Mouse (Mus musculus) gastrocnemius, postnatal 10 days (tissue): ENCODE results near the gene Pgf. TPM values are rescaled to one million over a fixed set of nuclear protein-coding genes. Genes with fewer than 3 reads are reported as not detected.
"Not testable (repeated sequence)": the region's sequence is repeated elsewhere in the genome, so short reads cannot be mapped to it uniquely, and the experiment has no call there.

ENCODE experiments used
- DNase-seq: peaks from one replicate; pipeline ENCODE4 v3.0.0; 2021; ENCODE audit warnings: mixed read lengths
- total RNA-seq, 2 experiments: library from RNA; stranded (reverse); gene quantifications; 2 replicates each; pipeline ENCODE4 v1.2.3; 2021

Gene Pgf
- total RNA-seq, 2 experiments from 2014 or later, result 2.4 to 4.0 TPM

DNA sequence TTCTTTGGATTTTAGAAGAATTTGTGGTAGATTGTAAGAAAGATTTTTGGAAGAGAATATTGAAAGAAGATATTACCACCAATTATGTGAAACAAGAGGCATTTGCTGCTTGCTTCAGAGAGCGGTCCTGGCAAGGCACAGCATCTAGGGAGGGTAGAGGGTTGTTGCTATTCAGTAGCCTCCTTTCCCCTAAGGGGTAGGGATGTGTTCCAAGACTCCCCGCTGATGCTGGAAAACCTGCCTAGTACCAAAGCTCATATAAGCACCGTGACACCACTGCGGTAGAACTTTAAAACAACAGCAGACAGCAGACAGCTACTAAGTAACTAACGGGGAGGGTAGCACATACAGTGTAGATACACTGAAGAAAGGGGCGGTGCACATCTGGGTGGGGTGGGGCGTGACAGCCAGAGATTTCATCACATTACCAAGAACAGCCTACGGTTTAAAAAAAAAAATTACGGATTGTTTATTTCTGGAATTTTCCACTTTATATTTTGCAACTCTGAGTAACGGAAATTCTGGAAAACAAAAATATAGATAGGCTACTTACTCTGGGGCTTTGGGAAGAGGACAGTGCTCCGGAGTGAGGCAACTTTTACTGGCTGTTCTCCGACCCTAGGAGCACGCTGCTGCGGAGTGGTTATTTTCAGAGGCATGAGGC is 19.7 kb downstream of the Pgf start:
- DNase-seq, result no peak

DNA sequence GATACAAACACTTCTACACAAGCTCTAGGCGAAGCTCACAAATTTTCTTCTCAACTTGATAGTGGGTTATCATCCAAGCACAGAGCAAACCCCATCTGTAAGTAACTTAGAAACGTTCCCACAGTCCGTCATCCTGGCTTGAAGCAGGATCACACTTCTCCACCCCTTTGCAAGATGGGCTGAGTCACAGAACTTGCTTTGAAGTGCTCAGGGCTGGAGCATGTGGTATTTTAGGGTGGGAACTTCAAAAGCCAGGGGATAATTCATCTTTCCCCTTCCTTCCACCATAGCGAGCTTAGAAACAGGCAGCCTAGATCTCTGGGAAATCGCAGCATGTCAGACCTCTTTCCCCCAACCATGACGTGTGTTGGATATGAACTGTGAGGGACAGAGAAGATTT is 21.3 kb downstream of the Pgf start:
- no peak for DNase-seq

- DNase-seq, result no peak
Observed at GRCm38 (mm10) chr12:85153011-85153410, 24.6 kb downstream of the Pgf start.

DNA sequence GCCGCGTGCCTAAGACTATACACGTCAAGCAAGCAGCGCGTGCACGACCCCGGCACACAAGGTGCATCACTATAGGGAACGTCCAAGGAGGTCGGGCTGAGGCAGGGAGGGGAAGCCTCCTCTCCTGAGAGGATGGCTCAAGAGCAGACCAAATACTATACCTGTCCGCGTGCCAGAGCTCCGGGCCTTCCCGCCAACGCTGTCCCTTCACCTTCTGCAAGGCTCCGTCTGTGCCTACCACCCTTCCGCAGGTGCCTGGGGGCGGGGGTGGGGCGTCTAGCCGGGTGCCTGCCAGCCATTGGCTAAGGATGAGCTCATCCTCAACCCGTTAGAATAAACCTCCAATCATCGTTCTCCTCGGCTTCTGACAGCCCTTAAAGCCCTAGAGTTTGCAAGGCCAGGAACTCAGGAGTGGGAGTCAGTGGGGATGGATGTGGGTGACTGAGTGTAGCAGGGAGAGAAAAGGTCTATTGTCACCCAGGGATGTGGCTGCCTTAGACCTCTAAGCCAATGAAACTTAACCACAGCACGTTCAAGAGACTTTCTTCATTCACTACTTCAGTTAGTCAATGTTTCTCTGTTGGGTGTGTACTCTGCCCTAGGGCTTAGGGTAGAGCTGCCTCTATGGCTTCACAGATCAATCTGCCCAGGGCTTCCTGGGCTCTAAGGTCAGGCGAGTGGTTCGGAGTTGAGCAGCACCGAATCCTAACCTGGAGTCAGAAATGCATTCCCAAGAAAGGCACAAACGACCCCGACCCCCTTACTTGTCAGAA is 26.4 kb downstream of the Pgf start, which contains the start of gene Rps6kl1:
TSS of gene Rps6kl1 (minus strand) at position 263 of the 773 bp plus-strand sequence.
- DNase-seq, result no peak

DNA sequence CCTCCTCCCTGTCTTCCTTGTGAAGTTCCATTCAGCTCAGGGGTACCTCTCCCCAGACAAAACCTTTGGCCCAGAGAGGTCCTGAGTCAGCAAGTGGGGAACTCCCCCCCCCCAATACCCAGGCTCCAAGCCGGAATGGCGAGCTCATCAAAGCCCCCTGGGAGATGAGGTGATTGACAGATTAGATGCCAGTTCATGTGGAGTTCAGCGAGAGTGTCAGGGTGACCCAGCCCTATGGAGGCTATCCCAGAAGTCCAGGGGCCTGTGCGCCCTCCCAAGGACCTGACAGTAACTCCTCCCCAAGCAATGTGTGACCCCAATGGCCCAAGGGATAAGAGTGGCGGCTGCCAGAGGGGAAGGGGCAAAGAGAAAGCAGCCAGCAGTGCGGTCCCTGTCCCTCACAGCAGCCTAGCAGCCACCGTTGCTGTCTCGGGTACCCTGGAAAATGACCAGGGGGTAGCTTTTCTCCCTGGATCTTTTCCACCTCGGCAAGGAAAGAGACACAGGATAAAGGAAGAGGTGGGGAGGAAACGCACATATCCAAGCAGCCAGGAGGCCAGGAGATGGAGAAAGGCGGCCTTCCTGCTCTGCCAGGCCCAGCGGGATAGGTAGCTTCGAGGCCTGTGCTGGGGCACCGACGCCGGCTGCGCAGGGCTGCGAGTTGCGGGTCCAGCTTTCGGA is 27.1 kb downstream of the Pgf start:
- no peak for DNase-seq

- no peak for DNase-seq
Observed at GRCm38 (mm10) chr12:85146881-85147280, 30.7 kb downstream of the Pgf start.

- no peak for DNase-seq
Observed at GRCm38 (mm10) chr12:85146355-85146754, 31.2 kb downstream of the Pgf start.

DNA sequence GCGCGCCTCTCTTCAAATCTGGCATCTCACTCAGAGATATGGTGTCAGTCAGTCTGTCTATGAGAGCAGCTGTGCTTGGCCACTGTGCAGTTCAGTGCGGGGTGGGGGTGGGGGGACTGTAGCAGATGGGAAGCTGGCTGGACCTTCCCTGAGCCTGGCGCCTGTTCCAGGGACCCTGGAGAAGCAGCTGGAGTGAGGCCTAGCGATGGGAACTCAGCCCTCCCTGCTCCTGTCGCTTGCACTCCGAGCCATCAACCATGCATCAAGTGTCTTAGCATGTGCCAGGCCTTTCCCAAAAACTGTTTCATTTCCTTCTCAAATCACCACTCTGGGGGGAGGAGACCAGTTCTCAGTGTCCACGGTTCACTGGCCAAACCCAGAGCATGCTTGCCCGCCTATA is 32.0 kb downstream of the Pgf start:
- DNase-seq, result peak; percentile 71

- no peak for DNase-seq
Observed at GRCm38 (mm10) chr12:85144821-85145220, 32.8 kb downstream of the Pgf start.

- not testable (repeated sequence) for DNase-seq
Observed at GRCm38 (mm10) chr12:85144276-85144675, 33.3 kb downstream of the Pgf start.

DNA sequence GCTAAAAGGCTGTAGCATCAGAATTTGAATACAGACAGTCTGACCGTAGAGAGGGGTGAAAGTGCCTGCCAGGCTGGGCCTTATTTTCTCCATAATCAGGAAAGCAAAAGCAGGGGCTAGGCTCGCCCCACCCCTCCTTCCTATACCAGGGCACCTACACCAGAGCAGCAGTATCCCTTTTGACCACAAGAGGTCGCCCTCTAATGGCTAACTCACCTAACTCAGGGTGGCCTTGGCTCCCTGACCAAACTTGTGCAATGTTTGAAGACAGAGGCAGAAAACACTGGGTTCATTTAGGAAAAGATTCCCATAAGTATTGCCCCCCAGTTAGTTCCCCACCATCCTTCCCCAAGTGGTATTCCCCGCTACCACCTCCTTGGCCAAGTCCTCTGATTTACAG is 34.8 kb downstream of the Pgf start:
- DNase-seq, result peak; percentile 91

DNA sequence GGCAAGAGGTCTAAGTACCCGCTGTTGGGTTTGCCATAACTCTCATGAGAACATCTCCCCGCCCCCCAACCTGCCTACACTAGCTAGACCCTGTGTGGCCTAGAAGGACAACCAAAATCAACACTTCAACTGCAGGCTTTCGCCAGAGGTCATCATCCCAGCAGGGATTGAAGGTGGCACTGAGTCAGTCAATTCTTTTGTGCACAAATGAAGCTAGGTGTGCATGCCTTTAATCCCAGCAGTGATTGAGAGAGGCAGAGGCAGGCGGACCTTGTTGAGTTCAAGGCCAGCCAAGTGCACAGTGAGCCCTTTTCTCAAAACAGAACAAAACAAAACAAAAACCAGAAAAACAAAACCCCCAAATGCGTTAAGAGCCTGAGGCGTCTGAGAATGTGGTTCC is 36.5 kb downstream of the Pgf start:
- DNase-seq, result no peak

- DNase-seq, result no peak
Observed at GRCm38 (mm10) chr12:85140036-85140701, 37.4 kb downstream of the Pgf start.

- DNase-seq, result no peak
Observed at GRCm38 (mm10) chr12:85136627-85137026, 41.0 kb downstream of the Pgf start.

DNA sequence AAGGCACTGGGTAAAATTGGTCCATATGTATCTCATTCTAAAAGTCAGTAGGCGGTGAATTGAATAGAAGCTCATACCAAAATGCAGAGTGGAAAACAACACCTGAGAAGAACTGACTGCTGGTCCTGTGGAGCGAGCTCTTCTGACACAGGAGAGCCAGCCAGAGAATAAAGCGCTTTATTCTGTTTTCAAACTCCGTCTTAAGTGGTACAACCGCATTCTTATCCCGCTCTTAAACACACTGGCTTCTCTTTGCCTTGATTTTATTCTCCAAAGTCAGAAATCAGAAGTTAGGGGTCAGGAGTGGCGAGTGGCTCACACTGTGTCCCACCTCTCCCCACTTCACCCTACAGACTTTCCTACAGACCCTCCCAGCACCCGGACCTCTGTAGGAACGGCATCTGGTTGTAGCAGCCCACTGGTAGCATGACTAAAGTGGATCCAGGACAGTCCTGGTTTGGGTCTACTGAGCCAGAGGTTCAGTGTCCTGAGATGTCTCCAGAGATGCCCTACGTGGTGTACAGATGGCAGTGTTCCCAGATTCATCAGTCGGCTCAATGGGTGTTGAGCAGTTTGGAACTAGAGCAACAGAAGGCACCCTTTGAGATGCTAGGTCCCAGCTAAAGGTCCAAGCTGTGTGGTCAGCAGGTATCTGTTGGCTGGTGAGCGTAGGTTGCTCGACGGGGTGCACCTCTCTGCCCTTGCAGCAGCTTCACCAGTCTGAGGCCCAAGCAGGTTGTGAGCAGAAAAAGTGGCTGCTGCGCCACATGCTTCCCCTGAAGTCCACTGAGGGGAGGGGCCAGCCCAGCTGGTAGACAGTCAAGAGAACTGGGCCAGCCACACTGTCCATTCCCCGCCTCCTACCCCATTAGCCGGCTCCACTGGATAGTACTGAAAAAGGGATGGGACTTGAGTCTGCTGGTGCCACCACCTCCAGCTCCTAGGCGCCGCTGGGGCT is 41.8 kb downstream of the Pgf start:
- peak; percentile 29 for DNase-seq

- DNase-seq, result no peak
Observed at GRCm38 (mm10) chr12:85134043-85134794, 43.4 kb downstream of the Pgf start.

- no peak for DNase-seq
Observed at GRCm38 (mm10) chr12:85131361-85131760, 46.2 kb downstream of the Pgf start.

DNA sequence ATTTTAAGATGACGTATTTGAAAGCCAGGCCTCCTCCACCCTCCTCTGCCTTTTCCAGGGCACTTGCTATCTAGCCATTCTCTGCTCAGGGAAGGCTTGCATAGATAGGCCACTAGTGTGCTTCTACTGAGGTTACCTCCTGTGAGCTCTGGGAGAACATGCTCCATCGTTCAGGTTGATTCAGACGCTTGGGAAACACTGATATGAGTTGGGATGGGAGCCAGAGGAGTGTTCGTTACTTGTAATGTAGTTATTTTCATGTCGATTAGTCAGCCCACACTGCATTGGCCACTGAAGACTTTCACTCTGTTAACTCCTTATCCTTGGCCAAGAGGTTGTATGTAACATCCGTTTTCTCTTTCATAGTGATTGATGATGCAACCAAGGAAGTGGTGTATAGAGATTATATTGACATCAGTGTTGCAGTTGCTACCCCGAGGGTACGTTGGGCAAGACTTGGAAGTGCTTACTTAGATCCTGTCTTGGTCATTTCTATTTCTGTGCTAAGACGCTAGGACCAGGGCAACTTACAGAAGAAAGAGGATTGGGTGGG is 48.1 kb downstream of the Pgf start:
- DNase-seq, result no peak

- no peak for DNase-seq
Observed at GRCm38 (mm10) chr12:85126986-85127603, 50.5 kb downstream of the Pgf start.

DNA sequence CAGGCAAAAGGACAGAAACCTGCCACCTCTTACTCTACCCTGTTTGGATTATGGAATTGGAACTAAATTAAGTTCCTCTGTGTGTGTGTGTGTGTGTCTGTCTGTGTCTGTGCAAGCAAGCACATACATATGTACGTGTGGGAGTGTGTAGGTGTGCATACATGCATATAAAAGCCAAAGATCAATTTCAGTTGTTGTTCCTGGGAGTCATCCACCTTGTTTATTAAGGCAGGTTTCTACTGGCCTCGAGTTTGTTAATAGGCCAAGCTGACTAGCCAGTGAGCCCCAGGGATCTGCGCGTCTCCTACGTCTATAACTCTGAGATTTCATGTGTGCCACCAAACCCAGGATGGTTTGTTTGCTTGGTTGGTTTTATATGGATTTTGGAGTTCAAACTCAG is 52.8 kb downstream of the Pgf start:
- no peak for DNase-seq
